Mouse (Mus musculus) 416B (cell line): ENCODE results near the gene Rragd.

Source experiments
- DNase-seq: peaks from one replicate; pipeline ENCODE4 v3.0.0; 2011; ENCODE audit warnings: low read depth

Rragd gene

DNA sequence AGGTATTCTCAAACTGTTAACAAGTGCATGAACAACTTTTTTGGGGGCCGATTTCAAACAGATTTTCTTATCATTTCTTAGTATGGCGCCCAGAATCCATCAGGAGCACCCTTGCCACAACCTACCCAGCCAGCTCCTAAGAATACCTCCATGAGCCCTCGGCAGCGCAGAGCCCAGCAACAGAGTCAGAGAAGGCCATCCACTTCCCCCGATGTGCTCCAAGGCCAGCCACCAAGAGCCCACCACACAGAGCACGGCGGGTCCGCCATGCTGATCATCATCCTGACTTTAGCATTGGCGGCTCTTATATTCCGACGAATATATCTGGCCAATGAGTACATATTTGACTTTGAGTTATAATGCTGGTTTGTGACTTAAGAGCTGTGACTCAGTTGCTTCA lies 66.8 kb downstream of the Rragd start:
- DNase-seq, result no peak

DNA sequence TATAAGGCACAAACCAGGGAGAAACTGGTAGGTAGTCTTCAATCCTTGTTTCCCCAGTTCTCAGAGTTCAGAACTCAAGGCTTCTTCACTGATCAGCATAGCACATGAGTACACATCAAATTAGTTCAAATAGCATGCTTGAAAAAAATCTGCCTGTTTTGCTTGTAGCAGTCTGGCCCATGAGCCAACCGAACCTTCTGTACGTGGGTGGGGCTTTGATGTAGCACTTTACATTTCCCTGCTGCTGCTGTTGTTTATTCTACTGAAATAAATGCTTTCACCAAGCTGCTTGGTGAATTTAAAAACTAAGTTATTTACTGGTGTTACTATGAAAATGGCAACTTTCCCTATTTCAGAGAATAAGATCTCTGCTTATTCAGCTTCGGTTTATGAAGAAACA lies 69.2 kb downstream of the Rragd start:
- no peak for DNase-seq

GRCm38 (mm10) chr4:33052650-33053049 lies 69.8 kb downstream of the Rragd start:
- no peak for DNase-seq

GRCm38 (mm10) chr4:33054426-33054825 lies 71.6 kb downstream of the Rragd start:
- DNase-seq, result no peak

DNA sequence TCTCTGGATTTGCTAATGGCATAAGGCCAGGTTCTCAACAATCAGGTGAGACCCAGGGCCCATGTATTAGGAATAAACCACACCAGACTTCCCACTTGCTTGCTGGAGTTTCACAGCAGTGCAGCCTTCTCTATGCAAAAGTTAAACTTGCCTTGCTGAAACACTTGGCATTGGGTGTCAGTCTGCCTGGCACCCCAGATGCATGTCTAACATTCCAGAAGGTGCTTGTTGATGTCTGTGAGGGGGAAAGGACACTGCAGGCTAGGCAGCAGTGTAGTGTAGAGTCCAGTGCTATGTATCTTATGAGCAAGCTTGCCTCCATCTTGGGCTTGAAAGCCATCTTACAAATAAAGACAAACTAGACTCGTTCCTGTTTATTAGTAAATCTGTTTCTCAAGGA lies 73.5 kb downstream of the Rragd start:
- DNase-seq, result no peak

GRCm38 (mm10) chr4:33057890-33058687 lies 75.3 kb downstream of the Rragd start:
- DNase-seq, result no peak

DNA sequence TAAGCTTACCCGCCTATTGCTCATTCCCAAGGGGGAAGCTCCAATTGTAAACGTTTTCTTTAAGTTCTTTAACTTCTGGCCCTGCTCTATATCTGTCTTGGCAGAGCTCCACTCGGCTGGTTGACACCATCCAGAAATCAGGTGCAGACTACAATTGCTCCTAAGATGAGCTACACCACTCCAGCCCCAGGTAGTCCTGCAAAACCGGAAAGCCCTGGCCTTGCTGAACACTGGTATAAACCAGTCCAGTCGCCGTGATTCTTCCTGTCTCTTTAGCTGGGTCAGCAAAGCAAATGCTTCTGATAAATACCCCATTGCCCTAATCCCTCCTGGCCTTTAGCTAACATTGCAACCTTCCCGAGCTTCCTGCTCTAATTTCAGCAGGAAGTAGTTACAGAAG lies 78.3 kb downstream of the Rragd start:
- DNase-seq, result no peak

GRCm38 (mm10) chr4:33062981-33063380 lies 80.1 kb downstream of the Rragd start, which contains the start of gene Gabrr2:
Gene Gabrr2, plus strand, starts transcription at chr4:33062999.
- DNase-seq, result no peak

- no peak for DNase-seq
These were observed 82.1 kb downstream of the Rragd start for GRCm38 (mm10) chr4:33064986-33065385.

- no peak for DNase-seq
These were observed 83.6 kb downstream of the Rragd start for GRCm38 (mm10) chr4:33066223-33066960.

- DNase-seq, result no peak
These were observed 84.5 kb downstream of the Rragd start for GRCm38 (mm10) chr4:33067331-33067730.

DNA sequence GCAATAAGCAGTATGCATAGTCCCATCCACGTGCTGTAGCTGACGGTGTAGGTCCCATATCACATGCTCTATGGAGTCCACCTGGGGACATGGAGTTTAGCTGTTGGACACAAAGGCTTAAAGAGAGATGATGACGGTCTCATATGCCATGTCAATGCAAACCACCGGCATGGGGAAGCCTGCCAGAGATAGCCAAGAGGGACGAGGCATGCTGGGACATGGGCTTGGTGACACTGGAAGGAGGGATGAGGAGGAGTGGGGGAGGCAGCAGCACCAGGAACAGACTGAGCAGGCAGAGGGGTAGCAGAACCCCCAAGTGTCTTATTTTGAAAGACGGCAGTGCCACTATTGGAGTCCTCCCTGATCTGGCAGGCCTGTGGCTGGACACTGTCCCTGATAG lies 85.0 kb downstream of the Rragd start:
- DNase-seq, result no peak

GRCm38 (mm10) chr4:33068894-33069293 lies 86.1 kb downstream of the Rragd start:
- no peak for DNase-seq

GRCm38 (mm10) chr4:33070326-33070725 lies 87.5 kb downstream of the Rragd start:
- no peak for DNase-seq

GRCm38 (mm10) chr4:33071337-33071736 lies 88.5 kb downstream of the Rragd start:
- DNase-seq, result no peak
